Mouse (Mus musculus): ENCODE results near the gene Ythdc1. TPM values are rescaled to one million over a fixed set of nuclear protein-coding genes. Genes with fewer than 3 reads are reported as not detected.

The Ythdc1 gene
- total RNA-seq, 2 experiments from 2014 or later: 53.9 to 65.2 TPM

- no peak for DNase-seq (ENCODE audit: low spot score in 2 of 2)
These were observed 67.9 kb downstream of the Ythdc1 start for GRCm38 (mm10) chr5:86871877-86872276.

Other genes with a start within 250 kb of the Ythdc1 start
- gene Tmprss11f, start 171.8 kb upstream of the Ythdc1 start, total RNA-seq (2021): not detected
- not detected for gene Tmprss11b, start 127.9 kb upstream of the Ythdc1 start, total RNA-seq (2021)
- gene Tmprss11e, start 58.4 kb upstream of the Ythdc1 start, total RNA-seq (2021): not detected
- not detected for gene Ugt2b34, start 102.7 kb downstream of the Ythdc1 start, total RNA-seq (2021)
- not detected for gene Ugt2b1, start 122.3 kb downstream of the Ythdc1 start, total RNA-seq (2021)
- gene Ugt2b35, start 196.6 kb downstream of the Ythdc1 start, total RNA-seq (2021): not detected

Measured in left cerebral cortex, adult 18-20 months (tissue).